Mouse (Mus musculus) heart, postnatal 0 days (tissue): Measurements from ENCODE around the gene Krtap5-1. TPM values are rescaled to one million over a fixed set of nuclear protein-coding genes. Genes with fewer than 3 reads are reported as not detected.
A peak's percentile ranks its signal among the peaks of the same experiment; 100 is the strongest.
"Not testable (repeated sequence)": the region's sequence is repeated elsewhere in the genome, so short reads cannot be mapped to it uniquely, and the experiment has no call there.

ENCODE experiments used
- ATAC-seq: fragments of 200-750 bp; cut with Nextera tagmentation; 2 replicates; pipeline ENCODE4 v1.8.0; 2017; ENCODE audit warnings: low read depth, moderate number of reproducible peaks, moderate library complexity; ENCODE audit not compliant: insufficient read depth
- DNase-seq: peaks from one replicate; pipeline ENCODE4 v3.0.0-alpha.2; 2016; ENCODE audit warnings: low spot score
- H3K27ac ChIP-seq: fragments of 300-500 bp; sonication (generic); 2 replicates; pipeline ENCODE4 v1.5.1; 2014; ENCODE audit warnings: low read depth, mild to moderate bottlenecking
- H3K27me3 ChIP-seq: fragments of 300-500 bp; sonication (generic); 2 replicates; pipeline ENCODE4 v1.6.1; 2014; ENCODE audit warnings: low read length, mixed read lengths; ENCODE audit not compliant: control insufficient read depth, insufficient read depth
- H3K36me3 ChIP-seq: fragments of 300-500 bp; sonication (generic); replicated peaks from 2 replicates; pipeline ENCODE4 v1.6.1; 2014; ENCODE audit warnings: low read length, mixed read lengths; ENCODE audit not compliant: control insufficient read depth, insufficient read depth
- H3K4me1 ChIP-seq: fragments of 300-500 bp; sonication (generic); 2 replicates; pipeline ENCODE4 v1.6.1; 2014; ENCODE audit warnings: antibody characterized with exemption; ENCODE audit not compliant: control insufficient read depth, insufficient read depth
- H3K4me2 ChIP-seq: fragments of 300-500 bp; sonication (generic); 2 replicates; pipeline ENCODE4 v1.6.1; 2014; ENCODE audit warnings: low read depth, mild to moderate bottlenecking, low read length, moderate library complexity
- H3K4me3 ChIP-seq: fragments of 300-500 bp; sonication (generic); 2 replicates; pipeline ENCODE4 v1.5.1; 2014; ENCODE audit warnings: low read depth, low read length
- H3K9ac ChIP-seq: fragments of 300-500 bp; sonication (generic); replicated peaks from 2 replicates; pipeline ENCODE4 v1.6.1; 2014; ENCODE audit warnings: low read depth, low read length, mixed read lengths
- H3K9me3 ChIP-seq: fragments of 300-500 bp; sonication (generic); replicated peaks from 2 replicates; pipeline ENCODE4 v1.6.1; 2016; ENCODE audit warnings: low read length; ENCODE audit not compliant: control insufficient read depth
- CTCF ChIP-seq: IDR thresholded peaks from 2 replicates; pipeline ENCODE4 v1.5.1; 2016; ENCODE audit warnings: antibody characterized with exemption, control low read depth, low read depth
- EP300 ChIP-seq: IDR thresholded peaks from 2 replicates; pipeline ENCODE4 v1.6.1; 2016; ENCODE audit warnings: antibody characterized with exemption, low read depth
- WGBS: fragments of 180-500 bp; shearing (Covaris S2); extraction: QIAGEN DNeasy Blood & Tissue Kit; methylation state at CpG from one replicate; pipeline ENCODE4 v1.1.7; 2014; 5-methylcytosine and 5-hydroxymethylcytosine counted together
- polyA plus RNA-seq: library from polyadenylated mRNA; unstranded; fragments of >200 nt; fragmentation: Nextera tagmentation; extraction: Ambion mirVana; gene quantifications from 2 replicates; pipeline ENCODE4 v1.2.1, GENCODE M21; 2015
- total RNA-seq: library from RNA; depleted of rRNA; stranded (reverse); fragments of >200 nt; gene quantifications from 2 replicates; pipeline ENCODE4 v1.2.3, GENCODE M21; 2014; ENCODE audit warnings: low replicate concordance

The Krtap5-1 gene
- total and polyA plus RNA-seq, 2 experiments from 2014 or later: not detected

GRCm38 (mm10) chr7:142334246-142334645 lies 37.3 kb upstream of the Krtap5-1 start:
- DNase-seq (peak; percentile 86), ATAC-seq (0 out of 2 replicates have a peak, but pooled peaks have one; percentile 24)
- no peak overlapping the region for H3K4me2 ChIP-seq
- no peaks in the 10 kb centered on the region for H3K36me3 ChIP-seq
- 0% methylated on average over 3 of the region's 3 CpGs for WGBS
- peak; percentile 96 for TF ChIP-seq CTCF
- no peak for TF ChIP-seq EP300
- H3K9me3 ChIP-seq: no peaks in the 10 kb centered on the region
- H3K27ac ChIP-seq: no peak overlapping the region
- H3K9ac ChIP-seq: no peak overlapping the region
- no peak overlapping the region for H3K4me3 ChIP-seq
- peaks cover 20% of the 10 kb centered on the region for H3K4me1 ChIP-seq
- no peaks in the 10 kb centered on the region for H3K27me3 ChIP-seq

GRCm38 (mm10) chr7:142332741-142333140 lies 35.8 kb upstream of the Krtap5-1 start:
- H3K36me3 ChIP-seq, H3K4me3 ChIP-seq, H3K27ac ChIP-seq, H3K4me2 ChIP-seq, ATAC-seq, H3K9me3 ChIP-seq, H3K27me3 ChIP-seq, DNase-seq, H3K9ac ChIP-seq: not testable (repeated sequence)
- peaks cover 20% of the 10 kb centered on the region for H3K4me1 ChIP-seq
- 74% methylated on average over 3 of the region's 9 CpGs for WGBS

- Histone ChIP-seq H3K27me3 (no peaks in the 10 kb centered on the region), H3K4me2 (no peak overlapping the region), H3K36me3 (no peaks in the 10 kb centered on the region), H3K4me1 (peaks cover 20% of the 10 kb centered on the region), H3K9me3 (no peaks in the 10 kb centered on the region), H3K4me3 (no peak overlapping the region), H3K27ac (peak overlapping the region; percentile 87), H3K9ac (no peak overlapping the region)
- DNase-seq (no peak), ATAC-seq (no peak)
- WGBS: 72% methylated on average over 4 of the region's 4 CpGs
- TF ChIP-seq CTCF (no peak), EP300 (no peak)
Measured at GRCm38 (mm10) chr7:142331281-142331680, 34.4 kb upstream of the Krtap5-1 start.

GRCm38 (mm10) chr7:142330271-142330724 lies 33.4 kb upstream of the Krtap5-1 start:
- Histone ChIP-seq H3K4me2 (no peak overlapping the region), H3K27me3 (no peaks in the 10 kb centered on the region), H3K27ac (peak overlapping the region; percentile 87), H3K4me3 (no peak overlapping the region), H3K36me3 (no peaks in the 10 kb centered on the region), H3K4me1 (peaks cover 20% of the 10 kb centered on the region), H3K9me3 (no peaks in the 10 kb centered on the region), H3K9ac (no peak overlapping the region)
- DNase-seq (peak; percentile 92), ATAC-seq (peak; percentile 88)
- 5% methylated on average over 9 of the region's 9 CpGs for WGBS
- TF ChIP-seq CTCF (no peak), EP300 (peak; percentile 95)

GRCm38 (mm10) chr7:142328507-142328906 lies 31.6 kb upstream of the Krtap5-1 start:
- 75% methylated on average over 3 of the region's 3 CpGs for WGBS
- H3K9ac ChIP-seq: no peak overlapping the region
- no peak for DNase-seq
- H3K4me2 ChIP-seq: no peak overlapping the region
- no peaks in the 10 kb centered on the region for H3K9me3 ChIP-seq
- no peak for ATAC-seq
- H3K27me3 ChIP-seq: no peaks in the 10 kb centered on the region
- H3K4me1 ChIP-seq: peaks cover 20% of the 10 kb centered on the region
- H3K36me3 ChIP-seq: no peaks in the 10 kb centered on the region
- TF ChIP-seq EP300: no peak
- TF ChIP-seq CTCF: no peak
- no peak overlapping the region for H3K27ac ChIP-seq
- no peak overlapping the region for H3K4me3 ChIP-seq

GRCm38 (mm10) chr7:142326714-142327445 lies 30.0 kb upstream of the Krtap5-1 start:
- Histone ChIP-seq H3K27me3 (no peaks in the 10 kb centered on the region), H3K4me3 (no peak overlapping the region), H3K27ac (no peak overlapping the region), H3K9ac (no peak overlapping the region), H3K4me2 (no peak overlapping the region), H3K36me3 (no peaks in the 10 kb centered on the region), H3K9me3 (no peaks in the 10 kb centered on the region), H3K4me1 (peaks cover 20% of the 10 kb centered on the region)
- 39% methylated on average over 9 of the region's 9 CpGs for WGBS
- no peak for DNase-seq
- no peak for ATAC-seq
- TF ChIP-seq CTCF (no peak), EP300 (no peak)
